Mouse (Mus musculus): ENCODE measurements around the gene Mmaa.

Gene Mmaa

DNA sequence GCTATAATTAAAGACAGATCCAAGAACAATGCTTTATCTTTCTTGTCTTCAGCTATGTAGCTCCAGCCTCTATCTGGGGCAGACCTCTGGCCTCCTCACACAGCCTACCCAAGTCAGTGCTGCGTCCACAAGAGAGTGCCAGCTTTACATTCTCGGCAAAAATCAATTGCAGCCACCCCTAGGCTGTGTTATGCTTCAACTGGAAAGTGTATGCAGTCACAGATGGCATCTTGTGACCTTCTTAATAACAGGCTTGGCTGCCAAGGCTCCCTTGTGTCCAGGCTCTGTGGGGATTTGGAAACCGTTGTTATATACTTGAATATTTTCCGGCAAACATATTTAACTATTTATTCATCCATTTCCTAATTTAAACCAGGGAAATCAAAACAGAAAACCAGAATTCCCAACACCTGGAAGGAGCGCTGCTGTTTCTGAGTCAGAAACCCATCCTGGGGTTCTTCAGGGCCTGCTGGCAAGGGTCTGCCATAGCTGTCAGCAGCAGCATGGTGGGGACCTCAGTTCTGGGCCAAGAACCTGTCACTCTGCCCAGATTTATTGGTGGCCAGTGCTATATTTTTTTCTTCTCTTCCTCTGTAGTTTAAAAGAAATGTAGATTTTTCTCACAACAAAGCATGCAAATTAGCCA is 72.5 kb downstream of the Mmaa start:
- DNase-seq (ENCODE audit: low spot score), result no peak

Data from testis, postnatal 14 days (tissue).